Mouse (Mus musculus) liver, postnatal 0 days (tissue): Measurements from ENCODE around the gene Pkd1. TPM values are rescaled to one million over a fixed set of nuclear protein-coding genes. Genes with fewer than 3 reads are reported as not detected.

Experiments used
- ATAC-seq: fragments of 200-750 bp; cut with Nextera tagmentation; 2 replicates; pipeline ENCODE4 v1.8.0; 2017; ENCODE audit warnings: mild to moderate bottlenecking, moderate library complexity
- DNase-seq: peaks from one replicate; pipeline ENCODE4 v3.0.0-alpha.2; 2016
- H3K27ac ChIP-seq: fragments of 300-500 bp; sonication (generic); 2 replicates; pipeline ENCODE4 v1.5.1; 2014; ENCODE audit warnings: antibody characterized with exemption, moderate library complexity, mild to moderate bottlenecking, low read depth
- H3K27me3 ChIP-seq: fragments of 300-500 bp; sonication (generic); 2 replicates; pipeline ENCODE4 v1.6.1; 2014; ENCODE audit warnings: low read length, control low read depth, mixed read lengths; ENCODE audit not compliant: insufficient read depth
- H3K36me3 ChIP-seq: fragments of 300-500 bp; sonication (generic); replicated peaks from 2 replicates; pipeline ENCODE4 v1.6.1; 2014; ENCODE audit warnings: mild to moderate bottlenecking, control low read depth, low read length, moderate library complexity, mixed read lengths; ENCODE audit not compliant: insufficient read depth
- H3K4me1 ChIP-seq: fragments of 300-500 bp; sonication (generic); 2 replicates; pipeline ENCODE4 v1.6.1; 2014; ENCODE audit warnings: antibody characterized with exemption, mild to moderate bottlenecking, control low read depth; ENCODE audit not compliant: insufficient read depth
- H3K4me2 ChIP-seq: fragments of 300-500 bp; sonication (generic); 2 replicates; pipeline ENCODE4 v1.6.1; 2014; ENCODE audit warnings: low read depth, mild to moderate bottlenecking, low read length, moderate library complexity, mixed read lengths
- H3K4me3 ChIP-seq: fragments of 300-500 bp; sonication (generic); 2 replicates; pipeline ENCODE4 v1.5.1; 2014; ENCODE audit warnings: low read depth, low read length
- H3K9ac ChIP-seq: fragments of 300-500 bp; sonication (generic); replicated peaks from 2 replicates; pipeline ENCODE4 v1.6.1; 2014; ENCODE audit warnings: mild to moderate bottlenecking, moderate library complexity
- H3K9me3 ChIP-seq: fragments of 300-500 bp; sonication (generic); 2 replicates; pipeline ENCODE4 v1.6.1; 2016; ENCODE audit warnings: mild to moderate bottlenecking, control low read depth, low read length, mixed read lengths
- CTCF ChIP-seq: sonication (generic); IDR thresholded peaks from 2 replicates; pipeline ENCODE4 v1.5.1; 2016; ENCODE audit warnings: antibody characterized with exemption, low read depth
- EP300 ChIP-seq: IDR thresholded peaks from 2 replicates; pipeline ENCODE4 v1.6.1; 2016; ENCODE audit warnings: antibody characterized with exemption, low read depth, mild to moderate bottlenecking
- WGBS: fragments of 180-500 bp; shearing (Covaris S2); extraction: QIAGEN DNeasy Blood & Tissue Kit; methylation state at CpG from one replicate; pipeline ENCODE4 v1.1.7; 2014; ENCODE audit not compliant: insufficient replicate concordance; 5-methylcytosine and 5-hydroxymethylcytosine counted together
- polyA plus RNA-seq: library from polyadenylated mRNA; unstranded; fragments of >200 nt; fragmentation: Nextera tagmentation; extraction: Ambion mirVana; gene quantifications from 2 replicates; pipeline ENCODE4 v1.2.1, GENCODE M21; 2015

Pkd1 gene
- polyA plus RNA-seq, 1 experiment from 2014 or later, result 2.8 TPM

GRCm38 (mm10) chr17:24538950-24539349 is 10.7 kb upstream of the Pkd1 start:
- 53% methylated on average over 8 of the region's 8 CpGs for WGBS
- no peak overlapping the region for H3K9ac ChIP-seq
- TF ChIP-seq CTCF (peak; percentile 62), EP300 (no peak)

GRCm38 (mm10) chr17:24540375-24540774 is 9.3 kb upstream of the Pkd1 start:
- Histone ChIP-seq H3K27me3 (no peaks in the 10 kb centered on the region), H3K9ac (no peak overlapping the region), H3K4me2 (no peak overlapping the region), H3K9me3 (no peaks in the 10 kb centered on the region), H3K36me3 (no peaks in the 10 kb centered on the region), H3K4me3 (no peak overlapping the region), H3K27ac (no peak overlapping the region), H3K4me1 (no peaks in the 10 kb centered on the region)
- 7% methylated on average over 3 of the region's 3 CpGs for WGBS
- DNase-seq, result peak; percentile 68
- TF ChIP-seq EP300 (no peak), CTCF (peak; percentile 93)
- ATAC-seq, result peak; percentile 72

More at GRCm38 (mm10) chr17:24538950-24539349, 10.7 kb upstream of the Pkd1 start:
- Histone ChIP-seq H3K27me3 (no peaks in the 10 kb centered on the region), H3K4me2 (no peak overlapping the region), H3K27ac (no peak overlapping the region), H3K4me1 (no peaks in the 10 kb centered on the region), H3K4me3 (no peak overlapping the region), H3K36me3 (no peaks in the 10 kb centered on the region), H3K9me3 (no peaks in the 10 kb centered on the region)
- peak; percentile 47 for DNase-seq
- ATAC-seq, result no peak

GRCm38 (mm10) chr17:24544613-24545012 is 5.0 kb upstream of the Pkd1 start:
- Histone ChIP-seq H3K4me2 (no peak overlapping the region), H3K36me3 (no peaks in the 10 kb centered on the region), H3K4me1 (peaks cover 7% of the 10 kb centered on the region), H3K4me3 (no peak overlapping the region), H3K9ac (no peak overlapping the region), H3K27me3 (no peaks in the 10 kb centered on the region), H3K27ac (no peak overlapping the region), H3K9me3 (no peaks in the 10 kb centered on the region)
- no peak for ATAC-seq
- TF ChIP-seq EP300 (no peak), CTCF (no peak)
- 49% methylated on average over 12 of the region's 12 CpGs for WGBS
- DNase-seq, result no peak

GRCm38 (mm10) chr17:24545247-24545646 is 4.4 kb upstream of the Pkd1 start:
- H3K4me1 ChIP-seq, result peaks cover 7% of the 10 kb centered on the region
- no peaks in the 10 kb centered on the region for H3K9me3 ChIP-seq
- no peaks in the 10 kb centered on the region for H3K27me3 ChIP-seq
- no peak for ATAC-seq
- H3K4me3 ChIP-seq, result no peak overlapping the region
- no peak overlapping the region for H3K9ac ChIP-seq
- H3K4me2 ChIP-seq, result no peak overlapping the region
- DNase-seq, result no peak
- no peak for TF ChIP-seq EP300
- TF ChIP-seq CTCF, result 0 out of 2 replicates have a peak, but pooled peaks have one; percentile 4
- WGBS, result 92% methylated on average over 2 of the region's 2 CpGs
- no peak overlapping the region for H3K27ac ChIP-seq
- no peaks in the 10 kb centered on the region for H3K36me3 ChIP-seq

GRCm38 (mm10) chr17:24546234-24546633 is 3.4 kb upstream of the Pkd1 start:
- Histone ChIP-seq H3K9me3 (no peaks in the 10 kb centered on the region), H3K9ac (no peak overlapping the region), H3K27me3 (no peaks in the 10 kb centered on the region), H3K27ac (no peak overlapping the region), H3K4me1 (peaks cover 15% of the 10 kb centered on the region), H3K4me3 (no peak overlapping the region), H3K36me3 (no peaks in the 10 kb centered on the region), H3K4me2 (no peak overlapping the region)
- WGBS, result 73% methylated on average over 3 of the region's 3 CpGs
- ATAC-seq (no peak), DNase-seq (no peak)
- TF ChIP-seq CTCF (no peak), EP300 (no peak)

GRCm38 (mm10) chr17:24548435-24548834 is 1.2 kb upstream of the Pkd1 start:
- 16% methylated on average over 9 of the region's 9 CpGs for WGBS
- peak overlapping the region; percentile 90; the same call in 1 of the 2 replicates for H3K27ac ChIP-seq

More at GRCm38 (mm10) chr17:24548435-24548834, 1.2 kb upstream of the Pkd1 start:
- H3K4me2 ChIP-seq, result peak overlapping the region; percentile 100
- peak overlapping the region; percentile 82 for H3K4me3 ChIP-seq
- DNase-seq (no peak), ATAC-seq (no peak)
- TF ChIP-seq CTCF (no peak), EP300 (no peak)
- H3K27me3 ChIP-seq, result no peaks in the 10 kb centered on the region
- H3K36me3 ChIP-seq, result no peaks in the 10 kb centered on the region
- H3K4me1 ChIP-seq, result peaks cover 18% of the 10 kb centered on the region
- no peaks in the 10 kb centered on the region for H3K9me3 ChIP-seq
- H3K9ac ChIP-seq, result peak overlapping the region; percentile 60
